Mouse (Mus musculus) gastrocnemius, adult 2 months (tissue): Measurements from ENCODE around the gene Adamts5. TPM values are rescaled to one million over a fixed set of nuclear protein-coding genes. Genes with fewer than 3 reads are reported as not detected.

Source experiments
- DNase-seq: peaks from one replicate; pipeline ENCODE4 v3.0.0; 2022
- H3K27ac ChIP-seq: fragments of 200-600 bp; 2 replicates; pipeline ENCODE4 v1.8.1; 2022; ENCODE audit warnings: mild to moderate bottlenecking
- H3K4me3 ChIP-seq: fragments of 200-600 bp; 2 replicates; pipeline ENCODE4 v1.8.1; 2022; ENCODE audit warnings: mild to moderate bottlenecking, moderate library complexity
- CTCF ChIP-seq: fragments of 200-600 bp; IDR thresholded peaks from 2 replicates; pipeline ENCODE4 v1.8.1; 2022; ENCODE audit warnings: antibody characterized with exemption, mild to moderate bottlenecking, moderate library complexity
- intact Hi-C: fragments of 180-260 bp; cut with DNase I; formaldehyde crosslinking; loops from one replicate; pipeline ENCODE4 v1.15.1; 2025
- long read RNA-seq, 2 experiments: library from polyadenylated mRNA; stranded (forward); transcript quantifications; one replicate each; pipeline ENCODE4 v2.0.0; 2021
- total RNA-seq, 2 experiments: library from RNA; stranded (reverse); gene quantifications; 2 replicates each; pipeline ENCODE4 v1.2.3; 2021

The Adamts5 gene
- 1 to 10 TPM; 4.2 to 5.2 TPM for total RNA-seq
- long read RNA-seq, experiment 1, full-length matches to known transcripts, result 5 of 6 reads
- long read RNA-seq, experiment 1, partial matches to known transcripts, result 0 of 6 reads
- long read RNA-seq, experiment 1, other reads (novel, unspliced or antisense), result 1 of 6 reads
- long read RNA-seq, experiment 2, full-length matches to known transcripts, result 1 of 2 reads
- long read RNA-seq, experiment 2, partial matches to known transcripts, result 0 of 2 reads
- long read RNA-seq, experiment 2, other reads (novel, unspliced or antisense), result 1 of 2 reads

- peak; percentile 55 for DNase-seq
- Histone ChIP-seq H3K27ac (peak within 1 kb of the TSS; percentile 90), H3K4me3 (peak within 1 kb of the TSS; percentile 80)
- intact Hi-C loops, result loop anchor here (5.0 kb wide), 1 partner anchor 111 kb away; no protein-coding TSS in a partner anchor
- TF ChIP-seq CTCF, result no peak
Observed at GRCm38 (mm10) chr16:85901581-85901910, at the start of gene Adamts5. Gene Adamts5 (minus strand): TSS chr16:85901828.

DNA sequence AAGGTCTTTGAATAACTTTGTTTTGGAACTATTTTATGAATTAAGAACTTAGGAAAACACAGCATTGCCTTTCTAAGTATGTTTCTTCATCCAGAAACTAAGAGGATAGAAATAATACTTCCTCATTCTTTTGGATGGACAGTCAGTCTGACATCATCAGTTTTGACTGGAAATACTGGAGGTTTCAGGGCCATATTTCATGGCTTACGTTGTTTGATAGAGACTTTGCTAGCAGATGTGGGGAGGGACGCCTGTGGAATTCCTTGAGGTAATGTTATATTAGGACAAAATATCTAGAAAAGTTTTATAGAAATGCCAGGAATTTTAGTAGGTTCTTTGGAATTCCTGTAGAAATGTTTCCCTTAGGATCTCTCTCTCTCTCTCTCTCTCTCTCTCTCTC, 48.7 kb upstream of the Adamts5 start:
- intact Hi-C loops, result no loop called here
- no peak for TF ChIP-seq CTCF
- DNase-seq, result no peak
- Histone ChIP-seq H3K27ac (no peak overlapping the region), H3K4me3 (no peak overlapping the region)

- Histone ChIP-seq H3K4me3 (no peak overlapping the region), H3K27ac (0 out of 2 replicates have a peak overlapping the region, but pooled peaks have one; percentile 12)
- no peak for DNase-seq
- no peak for TF ChIP-seq CTCF
- intact Hi-C loops, result no loop called here
Observed at GRCm38 (mm10) chr16:85926004-85926403, 24.4 kb upstream of the Adamts5 start.

- Histone ChIP-seq H3K27ac (no peak overlapping the region), H3K4me3 (no peak overlapping the region)
- DNase-seq, result no peak
- no peak for TF ChIP-seq CTCF
- intact Hi-C loops, result no loop called here
Observed at GRCm38 (mm10) chr16:85922454-85922853, 20.8 kb upstream of the Adamts5 start.

GRCm38 (mm10) chr16:85920122-85920521, 18.5 kb upstream of the Adamts5 start:
- TF ChIP-seq CTCF, result no peak
- H3K4me3 ChIP-seq, result no peak overlapping the region
- intact Hi-C loops, result no loop called here
- DNase-seq, result peak; percentile 41
- H3K27ac ChIP-seq, result no peak overlapping the region

- peak; percentile 82 for DNase-seq
- no peak for TF ChIP-seq CTCF
- intact Hi-C loops, result loop anchor here (5.0 kb wide), 1 partner anchor 111 kb away; no protein-coding TSS in a partner anchor
Observed at GRCm38 (mm10) chr16:85900702-85901580, 687 bp downstream of the Adamts5 start.

DNA sequence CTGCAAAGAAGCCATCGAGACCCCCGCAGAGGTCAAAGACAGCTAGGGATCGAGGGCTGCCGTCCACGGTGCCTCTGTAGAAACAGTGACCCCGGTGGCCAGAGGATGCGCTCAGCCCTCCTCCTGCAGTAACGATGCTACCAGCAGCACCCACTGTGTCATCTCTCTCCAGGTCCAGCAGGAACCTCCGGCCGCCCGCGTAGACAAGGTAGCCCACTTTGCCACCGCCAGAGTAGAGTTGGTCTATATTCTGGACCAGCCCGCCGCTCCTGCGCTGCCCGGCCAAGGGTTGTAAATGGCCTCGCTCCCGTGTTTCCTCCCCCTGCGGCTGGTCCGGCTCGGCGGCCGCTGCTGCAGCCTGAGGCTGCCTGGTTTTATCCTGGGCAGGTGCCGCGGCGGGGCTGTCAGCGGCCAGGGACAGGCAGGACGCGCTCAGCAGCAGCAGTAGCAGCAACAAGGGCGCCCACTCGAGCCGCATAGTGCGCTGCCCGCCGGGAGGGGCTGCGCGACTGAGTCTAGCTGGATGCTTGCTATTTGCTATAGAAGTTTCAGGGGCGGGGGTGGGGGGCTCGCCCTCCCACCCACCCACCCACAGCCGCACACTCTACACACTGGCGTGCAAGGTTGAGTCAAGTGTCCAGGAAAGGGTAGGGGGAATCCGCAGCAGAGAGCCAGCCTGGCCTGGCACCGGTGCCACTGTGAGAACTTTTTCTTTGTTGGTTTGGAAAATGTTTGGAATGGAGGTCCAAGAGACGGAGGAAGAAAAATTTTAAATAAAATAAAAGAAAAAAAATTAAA, 1.6 kb downstream of the Adamts5 start:
- peak; percentile 68 for DNase-seq
- no peak for TF ChIP-seq CTCF
- Histone ChIP-seq H3K27ac (peak overlapping the region; percentile 90), H3K4me3 (peak overlapping the region; percentile 80)
- intact Hi-C loops, result loop anchor here (5.0 kb wide), 1 partner anchor 112 kb away; no protein-coding TSS in a partner anchor

More at GRCm38 (mm10) chr16:85900702-85901580, 687 bp downstream of the Adamts5 start:
- H3K4me3 ChIP-seq, result peak overlapping the region; percentile 80
- H3K27ac ChIP-seq, result peak overlapping the region; percentile 90

- peak; percentile 70 for DNase-seq
- Histone ChIP-seq H3K4me3 (peak overlapping the region; percentile 80), H3K27ac (peak overlapping the region; percentile 90)
- intact Hi-C loops, result no loop called here
- peak; percentile 27; the same call in 1 of the 2 replicates for TF ChIP-seq CTCF
Observed at GRCm38 (mm10) chr16:85899301-85899721, 2.3 kb downstream of the Adamts5 start.

GRCm38 (mm10) chr16:85898816-85899215, 2.8 kb downstream of the Adamts5 start:
- peak overlapping the region; percentile 90 for H3K27ac ChIP-seq
- intact Hi-C loops, result no loop called here
- H3K4me3 ChIP-seq, result peak overlapping the region; percentile 80
- peak; percentile 35 for DNase-seq
- no peak for TF ChIP-seq CTCF

DNA sequence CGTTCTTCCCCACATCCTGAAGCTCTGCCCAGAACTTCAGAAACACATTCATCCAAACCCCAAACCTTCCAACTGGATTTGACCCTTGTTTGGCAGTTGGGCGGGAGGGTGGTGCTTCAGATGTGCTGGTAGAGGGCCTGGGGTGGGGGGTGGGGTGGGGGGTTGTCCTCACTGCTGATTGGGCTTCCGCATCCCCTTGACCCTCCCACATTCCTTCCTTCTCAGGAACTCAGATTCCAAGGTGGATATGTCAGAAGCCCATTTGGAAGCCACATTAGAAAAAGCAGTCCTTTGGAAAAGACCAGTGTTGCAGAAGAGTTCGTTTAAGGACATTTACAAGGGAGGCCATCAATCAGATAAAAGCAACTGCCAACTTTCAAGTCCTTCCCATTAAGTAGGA, 3.2 kb downstream of the Adamts5 start:
- intact Hi-C loops, result no loop called here
- Histone ChIP-seq H3K4me3 (peak overlapping the region; percentile 80), H3K27ac (peak overlapping the region; percentile 90)
- DNase-seq, result peak; percentile 75
- TF ChIP-seq CTCF, result no peak

DNA sequence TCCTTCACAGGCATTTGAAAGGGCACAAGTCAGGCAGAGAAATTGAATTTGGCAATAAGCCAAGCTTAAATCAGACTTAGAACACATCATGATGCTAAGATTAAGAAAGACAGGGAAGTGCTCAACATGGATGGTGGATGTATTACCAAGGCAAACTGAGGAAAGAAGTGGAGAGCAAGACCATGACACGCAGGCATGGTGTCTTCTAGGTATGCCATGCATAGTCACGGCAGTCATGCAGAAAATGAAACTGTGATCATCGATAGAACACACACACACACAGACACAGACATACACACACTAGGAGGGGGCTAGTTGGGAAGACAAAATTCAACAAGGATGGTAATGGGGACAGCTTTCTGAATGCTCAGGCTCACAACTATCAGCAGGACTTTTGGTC, 3.8 kb downstream of the Adamts5 start:
- Histone ChIP-seq H3K27ac (peak overlapping the region; percentile 80), H3K4me3 (peak overlapping the region; percentile 80)
- intact Hi-C loops, result no loop called here
- no peak for DNase-seq
- no peak for TF ChIP-seq CTCF

GRCm38 (mm10) chr16:85895948-85896347, 5.7 kb downstream of the Adamts5 start:
- TF ChIP-seq CTCF, result no peak
- Histone ChIP-seq H3K27ac (no peak overlapping the region), H3K4me3 (peak overlapping the region; percentile 80)
- DNase-seq, result no peak
- intact Hi-C loops, result no loop called here
